Comparison of ENCODE assay signal across 18 mouse cellular contexts in the genomic region with DNA sequence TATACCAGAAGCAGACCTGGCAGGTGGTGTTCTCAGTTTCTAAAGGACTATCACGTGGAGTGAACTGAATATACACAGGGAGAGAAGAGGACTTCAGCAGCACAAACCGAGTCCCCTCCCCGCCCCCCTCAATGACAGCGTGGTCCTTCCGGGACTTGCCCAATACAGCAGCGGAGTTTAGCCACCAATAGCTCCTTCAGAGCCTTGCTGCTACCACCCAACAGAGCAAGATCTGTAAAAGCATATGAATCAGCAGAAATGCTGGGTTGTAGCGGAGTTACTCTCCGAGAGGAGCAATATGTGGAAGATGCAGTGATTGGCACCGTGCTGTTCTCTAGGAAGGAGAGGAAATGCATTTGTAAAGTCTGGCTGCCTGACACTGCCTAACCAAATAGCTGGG.
DNase-seq lines count a peak whose midpoint lies in the region; ATAC-seq and TF ChIP-seq lines count a peak whose summit lies in the region.
"Had no signal": no experiment of that assay in that cellular context is flagged by ENCODE, and none has a peak within 500 bp of the region (broad histone marks: within the 10 kb centered on the region; RNA-seq: fewer than 3 reads in every experiment).

No protein-coding gene starts in this region.

- no peaks in the 10 kb centered on the region for H3K27me3 ChIP-seq in intestine, embryonic 14.5 days (replicated peaks; ENCODE audit: control insufficient read depth, insufficient read depth, low read length)
- H3K27me3 ChIP-seq in intestine, embryonic 15.5 days (replicated peaks), result no peaks in the 10 kb centered on the region
- H3K27me3 ChIP-seq in lung, embryonic 14.5 days (ENCODE audit: insufficient read depth, low read length), result no peaks in the 10 kb centered on the region
- H3K27me3 ChIP-seq in midbrain, embryonic 14.5 days (ENCODE audit: control insufficient read depth, insufficient read depth, low read length), result no peaks in the 10 kb centered on the region
- H3K27me3 ChIP-seq: heart, embryonic 15.5 days; liver, embryonic 15.5 days; midbrain, embryonic 15.5 days had no signal

- 71% methylated on average over 9 of the region's 9 CpGs for WGBS in intestine, embryonic 14.5 days
- WGBS in intestine, embryonic 15.5 days, result 59% methylated on average over 9 of the region's 9 CpGs
- 50% methylated on average over 9 of the region's 9 CpGs for WGBS in lung, embryonic 14.5 days
- 59% methylated on average over 9 of the region's 9 CpGs for WGBS in lung, adult 2 months
- 80% methylated on average over 9 of the region's 9 CpGs for WGBS in midbrain, embryonic 14.5 days

- peak overlapping the region; percentile 57; the same call in 1 of the 2 replicates for H3K27ac ChIP-seq in intestine, embryonic 14.5 days (ENCODE audit: low read depth)
- no peak overlapping the region for H3K27ac ChIP-seq in intestine, embryonic 15.5 days
- peak overlapping the region; percentile 91 for H3K27ac ChIP-seq in lung, embryonic 14.5 days (ENCODE audit: low read depth)
- no peak overlapping the region for H3K27ac ChIP-seq in midbrain, embryonic 14.5 days (replicated peaks; ENCODE audit: low read depth, low read length)
- H3K27ac ChIP-seq: forebrain, embryonic 10.5 days; heart, embryonic 15.5 days; limb, embryonic 15.5 days; liver, embryonic 15.5 days; midbrain, embryonic 15.5 days had no signal

- H3K4me1 ChIP-seq in intestine, embryonic 14.5 days (replicated peaks; ENCODE audit: control insufficient read depth, insufficient read depth, low read length), result peaks cover 38% of the 10 kb centered on the region
- H3K4me1 ChIP-seq in intestine, embryonic 15.5 days (replicated peaks), result peaks cover 18% of the 10 kb centered on the region
- H3K4me1 ChIP-seq in lung, embryonic 14.5 days (ENCODE audit: insufficient read depth), result peaks cover 29% of the 10 kb centered on the region
- H3K4me1 ChIP-seq in lung, adult 2 months (ENCODE audit: control insufficient read depth, insufficient read depth, low read length), result peaks cover 8% of the 10 kb centered on the region
- H3K4me1 ChIP-seq in midbrain, embryonic 14.5 days (ENCODE audit: control insufficient read depth, insufficient read depth, low read length), result 0 out of 2 replicates have a peak, but pooled peaks cover 4% of the 10 kb centered on the region
- H3K4me1 ChIP-seq: heart, embryonic 15.5 days; liver, embryonic 15.5 days; megakaryocyte, embryonic 14.5 days had no signal

- no peak overlapping the region for H3K4me3 ChIP-seq in intestine, embryonic 14.5 days (ENCODE audit: low read depth, low read length)
- H3K4me3 ChIP-seq in intestine, embryonic 15.5 days (replicated peaks), result no peak overlapping the region
- H3K4me3 ChIP-seq in lung, embryonic 14.5 days (ENCODE audit: low read depth, low read length), result no peak overlapping the region
- no peak overlapping the region for H3K4me3 ChIP-seq in lung, adult 2 months (replicated peaks; ENCODE audit: extremely low read depth, low read depth, low read length)
- no peak overlapping the region for H3K4me3 ChIP-seq in midbrain, embryonic 14.5 days (replicated peaks; ENCODE audit: low read depth, low read length)
- H3K4me3 ChIP-seq: forebrain, embryonic 10.5 days; heart, embryonic 15.5 days; limb, embryonic 15.5 days; liver, embryonic 15.5 days; megakaryocyte, embryonic 14.5 days; midbrain, embryonic 15.5 days; myocyte had no signal

- no peak for DNase-seq in intestine, embryonic 14.5 days (ENCODE audit: low spot score)
- no peak for DNase-seq in lung, embryonic 14.5 days
- no peak for DNase-seq in lung, adult 2 months
- peak; percentile 31 for DNase-seq in brain, adult 2 months (ENCODE audit: low read depth, low spot score)
- no peak for DNase-seq in midbrain, embryonic 14.5 days
- DNase-seq: cerebellum, adult 2 months; heart, adult 18-20 months; kidney, postnatal 25 days had no signal

- H3K4me2 ChIP-seq in intestine, embryonic 14.5 days (ENCODE audit: low read length), result no peak overlapping the region
- no peak overlapping the region for H3K4me2 ChIP-seq in intestine, embryonic 15.5 days (replicated peaks)
- H3K4me2 ChIP-seq in lung, embryonic 14.5 days, result no peak overlapping the region
- no peak overlapping the region for H3K4me2 ChIP-seq in midbrain, embryonic 14.5 days (ENCODE audit: low read length)
- H3K4me2 ChIP-seq: heart, embryonic 15.5 days; limb, embryonic 15.5 days; liver, embryonic 15.5 days; midbrain, embryonic 15.5 days had no signal

- no peak overlapping the region for H3K9ac ChIP-seq in intestine, embryonic 14.5 days (ENCODE audit: low read length)
- H3K9ac ChIP-seq in intestine, embryonic 15.5 days, result no peak overlapping the region
- no peak overlapping the region for H3K9ac ChIP-seq in lung, embryonic 14.5 days
- no peak overlapping the region for H3K9ac ChIP-seq in midbrain, embryonic 14.5 days (replicated peaks; ENCODE audit: low read length)
- H3K9ac ChIP-seq: heart, embryonic 15.5 days; limb, embryonic 15.5 days; liver, embryonic 15.5 days; midbrain, embryonic 15.5 days had no signal

- no peak for ATAC-seq in intestine, embryonic 14.5 days (replicated peaks; ENCODE audit: low FRiP score, low TSS enrichment, low read depth)
- no peak for ATAC-seq in intestine, embryonic 15.5 days
- ATAC-seq in lung, embryonic 14.5 days (ENCODE audit: insufficient read depth), result no peak
- peak; percentile 77 for ATAC-seq in granulocyte monocyte progenitor cell, adult 5-6 weeks (replicated peaks; ENCODE audit: poor library complexity, severe bottlenecking)
- no peak for ATAC-seq in midbrain, embryonic 14.5 days (ENCODE audit: low FRiP score, low TSS enrichment)
- ATAC-seq: hindbrain, embryonic 16.5 days; midbrain, embryonic 15.5 days had no signal

- H3K36me3 ChIP-seq in intestine, embryonic 14.5 days (ENCODE audit: control insufficient read depth, insufficient read depth, low read length), result no peaks in the 10 kb centered on the region
- no peaks in the 10 kb centered on the region for H3K36me3 ChIP-seq in intestine, embryonic 15.5 days
- no peaks in the 10 kb centered on the region for H3K36me3 ChIP-seq in lung, embryonic 14.5 days (ENCODE audit: insufficient read depth)
- H3K36me3 ChIP-seq in midbrain, embryonic 14.5 days (ENCODE audit: control insufficient read depth, insufficient read depth, low read length), result no peaks in the 10 kb centered on the region
- H3K36me3 ChIP-seq: forebrain, embryonic 10.5 days; heart, embryonic 15.5 days; limb, embryonic 15.5 days; liver, embryonic 15.5 days; midbrain, embryonic 15.5 days had no signal

- H3K9me3 ChIP-seq in intestine, embryonic 14.5 days (ENCODE audit: control insufficient read depth, low read length), result no peaks in the 10 kb centered on the region
- H3K9me3 ChIP-seq in intestine, embryonic 15.5 days, result no peaks in the 10 kb centered on the region
- no peaks in the 10 kb centered on the region for H3K9me3 ChIP-seq in lung, embryonic 14.5 days (ENCODE audit: low read depth, low read length)
- no peaks in the 10 kb centered on the region for H3K9me3 ChIP-seq in midbrain, embryonic 14.5 days (ENCODE audit: control insufficient read depth, low read length)
- H3K9me3 ChIP-seq: forebrain, embryonic 10.5 days; heart, embryonic 15.5 days; limb, embryonic 15.5 days; liver, embryonic 15.5 days; megakaryocyte, embryonic 14.5 days; midbrain, embryonic 15.5 days had no signal

- TF ChIP-seq POLR2A in lung, adult 2 months (IDR thresholded peaks at IDR 0.05; ENCODE audit: borderline replicate concordance, extremely low read depth, low read depth, low read length), result no peak

- TF ChIP-seq CTCF in lung, embryonic 14.5 days (IDR thresholded peaks at IDR 0.05; ENCODE audit: low read depth), result no peak
- TF ChIP-seq CTCF in lung, adult 2 months (IDR thresholded peaks at IDR 0.05; ENCODE audit: insufficient read depth, low read length), result no peak

Comparison
In these comparisons a context has a peak if more than half of its experiments do, and no peak if none do; other contexts are left out.
1. H3K27ac ChIP-seq: peak in intestine, embryonic 14.5 days (single experiment) and lung, embryonic 14.5 days (single experiment); none in intestine, embryonic 15.5 days (single experiment) and midbrain, embryonic 14.5 days (single experiment).